Mouse (Mus musculus): ENCODE data around the gene Cmtr2. TPM values are rescaled to one million over a fixed set of nuclear protein-coding genes. Genes with fewer than 3 reads are reported as not detected.
A peak's percentile ranks its signal among the peaks of the same experiment; 100 is the strongest.

Gene Cmtr2
- total RNA-seq, 2 experiments from 2014 or later = 4.3 to 5.6 TPM

- DNase-seq (ENCODE audit: low spot score in 2 of 2) = no peak
Measured at GRCm38 (mm10) chr8:110247238-110247637, 31.8 kb downstream of the Cmtr2 start.

- DNase-seq (ENCODE audit: low spot score in 2 of 2) = no peak
Measured at GRCm38 (mm10) chr8:110253986-110254385, 38.5 kb downstream of the Cmtr2 start.

DNA sequence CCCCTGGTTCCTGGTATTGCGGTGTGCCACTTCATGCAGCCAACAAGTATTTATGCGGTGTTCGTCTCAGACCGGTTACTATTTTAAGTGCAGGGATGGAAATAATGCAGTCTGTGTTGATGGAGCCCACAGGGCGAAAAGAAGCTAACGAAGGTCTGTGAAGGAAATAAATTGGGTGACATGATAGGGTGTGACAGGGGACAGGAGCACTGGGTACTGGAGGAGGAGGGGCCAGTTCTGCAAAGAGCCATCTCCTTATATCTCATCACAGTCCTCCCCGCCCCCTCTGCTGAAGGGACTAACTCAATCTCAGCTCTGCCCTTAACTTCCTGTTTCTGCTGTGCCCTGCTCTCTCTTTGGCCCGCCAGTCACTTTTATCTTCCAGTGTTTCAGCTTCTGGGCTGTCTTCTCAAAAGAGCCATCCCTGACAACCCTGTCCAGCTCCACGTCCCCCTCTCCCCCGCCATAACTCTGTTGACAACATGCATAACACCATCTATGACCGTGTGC lies 50.4 kb downstream of the Cmtr2 start:
- no peak for DNase-seq (ENCODE audit: low spot score in 2 of 2)

- peak; percentile 26 to 46 for DNase-seq (ENCODE audit: low spot score in 2 of 2)
Measured at GRCm38 (mm10) chr8:110266741-110267140, 51.3 kb downstream of the Cmtr2 start, which contains the start of gene Hydin. Hydin (plus strand) TSS chr8:110266977.

DNA sequence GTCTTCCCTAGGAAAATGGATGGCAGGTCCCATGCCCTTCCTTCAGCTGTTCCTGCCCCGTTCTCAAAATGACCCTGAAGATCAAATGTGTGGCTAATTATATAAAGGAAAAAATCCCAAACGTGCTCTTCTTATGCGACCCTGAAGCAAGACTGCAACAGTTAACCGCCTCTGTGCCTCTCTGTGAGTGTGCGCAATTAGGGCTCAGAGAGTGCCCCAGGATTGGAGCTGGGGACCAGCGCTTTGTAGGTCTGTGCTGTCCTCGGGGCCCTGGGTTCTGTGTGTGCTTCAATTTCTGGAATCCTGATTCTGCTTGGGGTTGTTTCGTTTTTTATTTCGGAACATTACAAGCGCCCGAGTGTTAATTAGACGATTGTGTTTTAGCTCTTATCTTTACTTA lies 51.8 kb downstream of the Cmtr2 start:
- DNase-seq (ENCODE audit: low spot score in 2 of 2) = no peak

GRCm38 (mm10) chr8:110270659-110271058 lies 55.2 kb downstream of the Cmtr2 start:
- no peak for DNase-seq (ENCODE audit: low spot score in 2 of 2)

DNA sequence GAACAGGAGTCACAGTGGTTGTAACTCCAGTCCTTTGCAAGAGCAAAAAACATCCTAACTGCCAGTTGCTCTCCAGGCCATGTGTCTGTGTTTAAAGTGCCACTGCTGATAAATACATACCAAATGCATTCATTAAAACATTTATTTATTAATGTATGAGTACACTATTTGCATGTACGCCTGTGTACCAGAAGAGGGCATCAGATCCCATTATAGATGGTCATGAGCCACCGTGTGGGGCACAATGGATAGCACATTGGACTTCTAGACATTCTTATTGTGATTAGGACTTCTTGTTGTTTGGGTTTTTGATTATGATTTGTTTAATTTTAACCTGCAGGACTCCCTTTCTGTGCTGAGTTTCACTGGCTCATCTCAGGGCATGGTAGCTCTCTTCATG lies 57.9 kb downstream of the Cmtr2 start:
- no peak for DNase-seq (ENCODE audit: low spot score in 2 of 2)

Other genes starting within 250 kb of the Cmtr2 start
- under 1 TPM; 0.12 to 0.21 TPM for gene Tat, start 225.2 kb upstream of the Cmtr2 start, total RNA-seq (2021)
- gene Chst4, start 175.9 kb upstream of the Cmtr2 start, total RNA-seq (2021) = not detected
- gene Zfp612, start 135.9 kb upstream of the Cmtr2 start, total RNA-seq (2021) = 1 to 10 TPM; 6.1 to 6.5 TPM
- not detected for gene Gm21964, start 114.5 kb upstream of the Cmtr2 start, total RNA-seq (2021)
- gene Gm17720, start 112.9 kb upstream of the Cmtr2 start, total RNA-seq (2021) = not detected
- under 1 TPM; 0.32 to 0.62 TPM for gene Calb2, start 47.5 kb upstream of the Cmtr2 start, total RNA-seq (2021)
- under 1 TPM; 0.41 to 0.44 TPM for gene Hydin, start 51.3 kb downstream of the Cmtr2 start, total RNA-seq (2021)

Data from gastrocnemius, postnatal 4 days (tissue).